Mouse (Mus musculus) heart, adult 2 months (tissue): ENCODE data around the gene Esrp2. TPM values are rescaled to one million over a fixed set of nuclear protein-coding genes. Genes with fewer than 3 reads are reported as not detected.

Experiments
- DNase-seq, 2 experiments: peaks; one replicate each; pipeline ENCODE4 v3.0.0; 2021
- H3K27ac ChIP-seq: fragments of 200-600 bp; 2 replicates; pipeline ENCODE4 v1.8.1; 2022
- H3K27me3 ChIP-seq: fragments of 200-500 bp; 2 replicates; pipeline ENCODE4 v1.6.1; 2012; ENCODE audit warnings: mild to moderate bottlenecking, low read length, inconsistent platforms, mixed read lengths; ENCODE audit not compliant: control insufficient read depth, insufficient read depth
- H3K36me3 ChIP-seq: fragments of 200-500 bp; 2 replicates; pipeline ENCODE4 v1.6.1; 2012; ENCODE audit warnings: low read length, inconsistent platforms; ENCODE audit not compliant: control insufficient read depth, insufficient read depth
- H3K4me1 ChIP-seq: fragments of 200-500 bp; 2 replicates; pipeline ENCODE4 v1.6.1; 2011; ENCODE audit warnings: low read length; ENCODE audit not compliant: control insufficient read depth, insufficient read depth
- H3K4me3 ChIP-seq: fragments of 200-600 bp; 2 replicates; pipeline ENCODE4 v1.8.1; 2022
- H3K79me2 ChIP-seq: fragments of 200-500 bp; replicated peaks from 2 replicates; pipeline ENCODE4 v1.6.1; 2012; ENCODE audit warnings: mild to moderate bottlenecking, inconsistent platforms, low read length, moderate library complexity, mixed read lengths; ENCODE audit not compliant: control insufficient read depth, insufficient read depth
- H3K9ac ChIP-seq: fragments of 200-500 bp; 2 replicates; pipeline ENCODE4 v1.6.1; 2012; ENCODE audit warnings: low read depth, mild to moderate bottlenecking, control low read depth, inconsistent platforms, low read length, mixed read lengths
- CTCF ChIP-seq: fragments of 200-600 bp; IDR thresholded peaks from 2 replicates; pipeline ENCODE4 v1.8.1; 2022; ENCODE audit warnings: antibody characterized with exemption, mild to moderate bottlenecking, moderate library complexity
- EP300 ChIP-seq: fragments of 200-500 bp; IDR thresholded peaks from 2 replicates; pipeline ENCODE4 v1.6.1; 2011; ENCODE audit warnings: low read depth, low read length, control low read depth; ENCODE audit not compliant: insufficient read depth
- POLR2A ChIP-seq: fragments of 200-500 bp; IDR thresholded peaks from 2 replicates; pipeline ENCODE4 v1.6.1; 2011; ENCODE audit warnings: mild to moderate bottlenecking, low read depth, low read length, control low read depth; ENCODE audit not compliant: insufficient read depth
- WGBS: fragments of 180-500 bp; shearing (Covaris S2); methylation state at CpG from one replicate; pipeline ENCODE4 v1.1.7; 2018; 5-methylcytosine and 5-hydroxymethylcytosine counted together
- intact Hi-C: fragments of 180-260 bp; cut with DNase I; formaldehyde crosslinking; loops from one replicate; pipeline ENCODE4 v1.15.1; 2025
- long read RNA-seq: library from polyadenylated mRNA; stranded (forward); transcript quantifications from one replicate; pipeline ENCODE4 v2.0.0, GENCODE M21; 2021
- polyA plus RNA-seq: library from polyadenylated mRNA; depleted of rRNA; stranded (reverse); fragments of >200 nt; gene quantifications from 2 replicates; pipeline ENCODE4 v1.2.3, GENCODE M21; 2012; rRNA removed
- total RNA-seq, 2 experiments: library from RNA; stranded (reverse); gene quantifications; 2 replicates each; pipeline ENCODE4 v1.2.3; 2021

Gene Esrp2
- total RNA-seq (under 1 TPM; 0.31 to 0.52 TPM), polyA plus RNA-seq (0.29 and 1.1 TPM in 2 replicates)
- long read RNA-seq = 0 reads

GRCm38 (mm10) chr8:106136156-106137130, at the start of gene Esrp2:
Esrp2 (minus strand) TSS chr8:106136974.
- peak within 1 kb of the TSS; percentile 61 for H3K27ac ChIP-seq
- peaks cover 9% of the 10 kb centered on the region for H3K27me3 ChIP-seq
- H3K9ac ChIP-seq = peak within 1 kb of the TSS; percentile 56
- peak within 1 kb of the TSS; percentile 64 for H3K4me3 ChIP-seq
- no peaks in the 10 kb centered on the region; the same call in 1 of the 2 replicates for H3K4me1 ChIP-seq
- H3K36me3 ChIP-seq = no peaks in the 10 kb centered on the region
- no peaks in the 10 kb centered on the region for H3K79me2 ChIP-seq
- WGBS = 1% methylated on average over 86 of the region's 86 CpGs
- no peak; the same call in 1 of the 2 replicates for TF ChIP-seq POLR2A
- peak; percentile 7; the same call in 1 of the 2 replicates for TF ChIP-seq CTCF
- intact Hi-C loops = no loop called here
- DNase-seq = peak; percentile 62 to 72

- TF ChIP-seq POLR2A (no peak), CTCF (no peak)
- H3K27ac ChIP-seq = no peak overlapping the region
These were observed 49.6 kb upstream of the Esrp2 start for GRCm38 (mm10) chr8:106186394-106186793.

GRCm38 (mm10) chr8:106185628-106186270, 49.0 kb upstream of the Esrp2 start:
- Histone ChIP-seq H3K27ac (peak overlapping the region; percentile 21; the same call in 1 of the 2 replicates), H3K79me2 (no peaks in the 10 kb centered on the region), H3K4me3 (no peak overlapping the region), H3K36me3 (no peaks in the 10 kb centered on the region), H3K9ac (no peak overlapping the region), H3K27me3 (no peaks in the 10 kb centered on the region), H3K4me1 (peaks cover 4% of the 10 kb centered on the region)
- peak; percentile 70; the same call in 1 of the 2 replicates for TF ChIP-seq EP300
- TF ChIP-seq POLR2A = no peak
- no peak for TF ChIP-seq CTCF
- intact Hi-C loops = no loop called here
- 67% methylated on average over 8 of the region's 8 CpGs for WGBS
- peak; percentile 54 to 76 for DNase-seq

More at GRCm38 (mm10) chr8:106186394-106186793, 49.6 kb upstream of the Esrp2 start:
- no peak for DNase-seq
- H3K79me2 ChIP-seq = no peaks in the 10 kb centered on the region
- H3K9ac ChIP-seq = no peak overlapping the region
- no peaks in the 10 kb centered on the region for H3K27me3 ChIP-seq
- H3K4me3 ChIP-seq = no peak overlapping the region
- intact Hi-C loops = no loop called here
- no peaks in the 10 kb centered on the region for H3K36me3 ChIP-seq
- WGBS = 90% methylated on average over 3 of the region's 3 CpGs
- peaks cover 4% of the 10 kb centered on the region for H3K4me1 ChIP-seq

- no peaks in the 10 kb centered on the region for H3K27me3 ChIP-seq
These were observed 41.7 kb upstream of the Esrp2 start for GRCm38 (mm10) chr8:106178428-106178827.

GRCm38 (mm10) chr8:106177594-106177993, 40.8 kb upstream of the Esrp2 start:
- H3K4me3 ChIP-seq = no peak overlapping the region
- no peak for TF ChIP-seq CTCF
- no peak for TF ChIP-seq EP300
- no peak for TF ChIP-seq POLR2A
- H3K9ac ChIP-seq = no peak overlapping the region
- H3K27ac ChIP-seq = no peak overlapping the region
- no peaks in the 10 kb centered on the region for H3K79me2 ChIP-seq
- H3K27me3 ChIP-seq = no peaks in the 10 kb centered on the region
- WGBS = 94% methylated on average over 1 of the region's 1 CpGs
- H3K36me3 ChIP-seq = no peaks in the 10 kb centered on the region
- DNase-seq = no peak
- no peaks in the 10 kb centered on the region for H3K4me1 ChIP-seq
- intact Hi-C loops = no loop called here

More at GRCm38 (mm10) chr8:106178428-106178827, 41.7 kb upstream of the Esrp2 start:
- H3K4me1 ChIP-seq = no peaks in the 10 kb centered on the region
- no peaks in the 10 kb centered on the region for H3K79me2 ChIP-seq
- no peak for DNase-seq
- H3K4me3 ChIP-seq = no peak overlapping the region
- intact Hi-C loops = no loop called here
- no peak for TF ChIP-seq EP300
- TF ChIP-seq CTCF = no peak
- no peak for TF ChIP-seq POLR2A
- H3K36me3 ChIP-seq = no peaks in the 10 kb centered on the region
- H3K27ac ChIP-seq = no peak overlapping the region
- WGBS = 61% methylated on average over 2 of the region's 2 CpGs
- no peak overlapping the region for H3K9ac ChIP-seq

GRCm38 (mm10) chr8:106176891-106177290, 40.1 kb upstream of the Esrp2 start:
- intact Hi-C loops = no loop called here
- TF ChIP-seq CTCF = no peak
- TF ChIP-seq EP300 = no peak
- no peak for TF ChIP-seq POLR2A
- Histone ChIP-seq H3K4me1 (no peaks in the 10 kb centered on the region), H3K27me3 (no peaks in the 10 kb centered on the region), H3K36me3 (no peaks in the 10 kb centered on the region), H3K79me2 (no peaks in the 10 kb centered on the region), H3K4me3 (no peak overlapping the region), H3K9ac (no peak overlapping the region), H3K27ac (no peak overlapping the region)
- DNase-seq = no peak
- 27% methylated on average over 1 of the region's 1 CpGs for WGBS
